Mouse (Mus musculus) ZHBTc4 (cell line): ENCODE measurements around the gene Gls.

Experiments used
- DNase-seq: peaks from one replicate; pipeline ENCODE4 v3.0.0-alpha.2; 2011; ENCODE audit warnings: low read depth, low spot score

Gene Gls

DNA sequence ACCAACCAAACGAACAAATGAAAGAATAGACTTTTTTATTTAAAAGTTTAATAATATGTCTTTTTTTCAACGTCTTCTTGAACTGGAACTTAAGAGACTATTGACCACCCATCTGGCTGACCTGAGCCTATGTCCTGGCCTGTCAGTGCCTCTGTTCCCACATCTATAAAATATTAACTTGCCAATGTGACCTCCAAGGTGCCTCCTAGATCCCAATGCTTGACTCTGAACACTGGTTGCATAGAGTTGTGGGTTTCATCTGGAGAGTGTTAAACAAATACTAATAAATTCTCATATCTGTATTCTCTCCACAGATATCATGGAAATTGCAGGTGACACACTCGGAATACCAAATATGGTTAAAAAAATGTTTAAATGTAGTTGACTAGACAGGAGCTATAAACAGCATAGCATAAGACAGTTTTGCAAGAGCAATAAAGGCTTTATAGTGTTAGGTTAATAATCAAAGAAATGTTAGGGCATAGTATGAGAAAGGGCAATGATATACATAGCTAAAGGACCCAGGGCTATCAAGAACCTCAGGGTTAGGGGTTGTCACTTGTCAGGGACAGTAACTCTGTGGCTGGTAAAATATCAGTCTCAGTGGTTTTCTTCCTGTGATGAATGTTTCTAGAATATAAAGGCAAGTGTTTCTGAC is 16.0 kb upstream of the Gls start:
- DNase-seq = no peak

DNA sequence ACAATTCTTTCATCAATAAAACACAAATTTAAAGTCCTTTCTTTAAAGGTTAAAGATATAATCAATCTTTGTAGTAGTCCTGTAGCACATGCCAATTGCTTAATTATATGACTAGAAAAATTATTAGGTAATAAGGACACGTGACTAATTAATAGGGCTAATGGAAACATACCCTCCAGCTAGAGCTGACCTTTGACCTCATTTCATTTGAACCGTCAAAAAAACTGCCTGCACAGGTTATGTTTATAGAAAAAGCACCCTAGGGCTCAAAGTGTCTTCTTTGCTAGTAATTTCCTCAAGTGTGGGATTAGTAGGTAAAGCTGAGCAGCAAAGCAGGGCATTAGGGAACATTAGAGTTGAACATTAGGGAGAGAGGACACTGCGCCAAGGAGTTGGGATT is 9.2 kb upstream of the Gls start:
- no peak for DNase-seq

DNA sequence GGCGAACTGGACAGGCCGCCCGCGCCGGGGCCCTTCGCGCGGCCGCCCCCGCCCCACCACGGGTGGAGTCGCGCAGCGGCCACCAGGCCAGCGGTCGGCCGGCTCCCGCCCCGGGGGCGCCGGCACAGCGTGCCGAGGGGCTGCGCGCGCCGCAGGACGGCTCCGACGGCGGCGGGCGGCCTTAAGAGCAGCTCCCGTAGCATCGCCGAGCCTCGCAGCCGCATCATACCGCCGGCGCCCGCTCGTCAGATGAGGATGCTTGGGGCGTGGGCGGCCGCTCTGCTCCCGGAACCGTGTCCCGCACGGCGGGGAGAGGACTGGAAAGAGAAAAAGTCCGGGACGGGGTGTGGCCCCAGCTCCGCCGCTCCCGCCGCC is 279 bp downstream of the Gls start:
- DNase-seq = no peak

DNA sequence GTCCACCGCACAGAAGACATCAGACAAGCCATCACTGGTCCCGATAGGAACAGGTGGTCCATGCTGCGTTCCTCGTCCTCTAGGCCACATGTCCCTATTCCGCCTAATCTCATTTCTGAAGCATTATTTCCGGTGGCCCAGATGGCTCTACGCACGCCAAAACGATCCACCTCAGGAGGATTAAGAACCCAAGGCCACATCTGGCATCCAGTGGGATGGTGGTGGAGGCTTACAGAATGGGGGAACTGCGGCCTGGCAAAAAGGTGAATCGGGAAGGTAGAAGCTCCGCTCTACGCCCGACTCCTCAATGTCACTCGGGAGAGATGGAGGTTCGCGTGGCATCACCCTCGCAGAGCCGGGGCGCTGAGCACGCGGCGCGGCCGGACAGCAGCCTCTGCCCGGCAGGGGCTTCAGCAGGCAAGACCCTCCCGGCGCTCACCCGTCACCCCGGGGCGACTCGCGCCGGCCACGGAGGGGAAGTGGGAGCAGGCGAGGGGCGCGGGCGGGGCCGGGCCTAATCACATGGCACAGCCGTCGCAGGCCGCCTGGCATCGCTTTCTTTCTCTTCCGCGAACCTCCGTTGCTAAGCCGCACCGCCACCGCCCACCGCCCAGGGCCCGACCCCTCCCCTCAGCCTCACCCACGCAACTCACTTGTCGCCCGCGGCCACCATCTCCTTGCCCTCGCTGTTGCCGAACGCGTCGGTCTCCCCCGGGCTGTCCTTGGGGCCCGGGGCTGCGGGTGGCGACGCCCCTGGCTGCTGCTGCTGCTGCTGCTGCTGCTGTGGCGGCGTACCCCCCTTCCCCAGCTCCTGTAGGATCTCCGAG is 880 bp downstream of the Gls start:
- peak; percentile 77 for DNase-seq

DNA sequence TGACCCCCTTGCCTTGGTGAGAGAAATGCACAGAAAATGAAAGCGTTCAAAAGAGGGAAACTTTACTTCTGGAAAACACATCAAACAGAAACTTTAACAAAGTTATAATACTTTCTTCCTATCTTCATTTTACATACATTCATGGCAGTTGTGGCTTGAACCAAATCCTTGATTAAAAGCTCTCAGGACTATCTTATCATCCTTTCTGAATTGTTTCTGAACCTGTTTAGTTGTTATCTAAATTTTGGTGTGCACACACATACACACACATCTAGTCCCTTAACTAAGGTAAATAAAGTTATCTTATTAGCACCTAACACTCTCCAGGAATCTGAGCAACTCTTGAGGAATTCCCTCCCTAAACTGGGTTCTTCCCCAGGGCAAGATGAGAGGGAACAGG is 2.6 kb downstream of the Gls start:
- no peak for DNase-seq

DNA sequence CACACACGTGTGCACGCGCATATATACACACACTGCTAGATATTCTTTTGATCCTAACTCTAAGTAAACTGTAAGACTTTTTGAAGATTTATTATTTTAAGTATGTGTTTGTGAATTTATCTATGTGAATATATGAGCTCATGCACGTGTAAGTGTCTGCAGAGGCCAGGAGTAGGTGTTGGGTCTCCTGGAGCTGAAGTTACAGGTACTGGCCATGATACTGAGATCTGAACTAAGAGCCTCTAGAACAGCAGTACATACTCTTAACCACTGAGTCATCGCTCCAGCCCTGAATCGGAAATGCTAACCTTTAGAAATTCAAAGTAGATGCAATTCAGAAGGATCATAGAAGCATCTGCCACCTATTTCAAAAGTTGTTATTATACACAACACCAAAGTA is 4.9 kb downstream of the Gls start:
- no peak for DNase-seq

DNA sequence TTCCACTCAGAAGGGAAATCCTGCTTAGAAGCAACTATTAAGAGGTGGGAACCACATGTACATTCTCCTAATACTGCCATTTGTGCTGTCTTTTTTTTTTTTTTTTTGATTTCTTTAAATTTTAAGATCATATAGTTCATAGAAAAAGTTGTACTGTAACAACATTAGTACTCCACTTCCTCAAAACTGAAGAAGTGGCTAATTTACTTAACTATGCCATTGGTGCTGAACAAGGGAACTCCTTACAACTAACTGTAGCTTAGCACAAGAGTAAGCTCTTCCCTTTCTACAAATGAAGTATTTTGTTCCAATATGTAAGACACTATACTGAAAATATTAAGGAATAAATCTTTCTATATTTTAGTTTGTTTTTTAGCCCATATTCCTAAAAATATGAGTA is 6.6 kb downstream of the Gls start:
- no peak for DNase-seq

DNA sequence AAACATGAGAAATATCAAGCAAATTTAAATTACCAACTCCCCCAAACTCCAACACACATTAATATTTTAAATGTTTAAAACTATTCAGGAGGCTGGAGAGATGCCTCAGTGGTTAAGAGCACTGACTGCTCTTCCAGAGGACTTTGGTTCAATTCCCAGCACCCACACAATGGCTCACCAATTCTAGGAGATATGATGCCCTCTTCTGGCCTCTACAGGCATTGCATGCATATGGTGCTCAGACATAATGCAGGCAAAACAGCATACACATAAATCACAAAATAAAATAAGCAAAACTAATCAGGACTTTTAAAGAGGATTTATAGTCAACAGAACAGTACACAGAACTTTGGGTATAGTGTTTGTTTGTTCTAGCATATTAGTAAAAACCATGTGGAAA is 16.3 kb downstream of the Gls start:
- peak; percentile 66 for DNase-seq

DNA sequence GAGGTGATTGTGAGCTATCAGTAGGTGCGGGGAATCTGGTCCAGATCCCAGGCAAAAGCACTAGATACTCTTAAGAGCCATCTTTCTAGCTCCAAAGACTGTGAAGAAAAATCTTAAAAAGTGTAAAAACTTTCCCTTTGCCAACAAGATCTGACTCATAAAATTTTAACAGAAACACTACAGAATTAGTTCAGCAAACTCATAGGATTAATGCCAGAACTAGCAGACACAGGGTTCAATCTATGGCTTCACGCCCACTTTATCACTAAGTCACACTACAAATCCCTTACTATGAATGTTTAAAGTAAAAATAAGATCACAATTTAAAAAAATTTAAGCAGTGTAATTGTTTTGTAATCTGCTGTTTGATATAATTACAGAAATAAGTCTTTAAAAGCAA is 50.0 kb downstream of the Gls start:
- no peak for DNase-seq

DNA sequence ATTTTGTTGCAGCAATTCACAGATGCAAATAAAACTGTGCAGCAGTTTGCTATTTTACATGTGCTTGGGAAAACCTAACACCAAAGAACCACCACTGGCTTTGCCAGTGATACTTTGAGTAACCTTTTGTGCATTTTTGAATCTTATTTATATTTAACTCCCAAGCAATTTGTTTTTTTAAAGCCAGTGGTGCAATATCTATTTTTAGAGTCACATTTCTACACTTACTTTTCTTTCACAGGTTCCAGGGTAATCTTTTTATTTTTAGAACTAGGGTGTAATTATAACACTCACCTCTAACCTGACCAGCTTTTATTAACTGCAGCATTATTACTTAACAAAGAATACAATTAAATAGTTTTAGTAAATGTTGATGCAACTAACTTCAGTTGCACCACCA is 51.0 kb downstream of the Gls start:
- DNase-seq = no peak

DNA sequence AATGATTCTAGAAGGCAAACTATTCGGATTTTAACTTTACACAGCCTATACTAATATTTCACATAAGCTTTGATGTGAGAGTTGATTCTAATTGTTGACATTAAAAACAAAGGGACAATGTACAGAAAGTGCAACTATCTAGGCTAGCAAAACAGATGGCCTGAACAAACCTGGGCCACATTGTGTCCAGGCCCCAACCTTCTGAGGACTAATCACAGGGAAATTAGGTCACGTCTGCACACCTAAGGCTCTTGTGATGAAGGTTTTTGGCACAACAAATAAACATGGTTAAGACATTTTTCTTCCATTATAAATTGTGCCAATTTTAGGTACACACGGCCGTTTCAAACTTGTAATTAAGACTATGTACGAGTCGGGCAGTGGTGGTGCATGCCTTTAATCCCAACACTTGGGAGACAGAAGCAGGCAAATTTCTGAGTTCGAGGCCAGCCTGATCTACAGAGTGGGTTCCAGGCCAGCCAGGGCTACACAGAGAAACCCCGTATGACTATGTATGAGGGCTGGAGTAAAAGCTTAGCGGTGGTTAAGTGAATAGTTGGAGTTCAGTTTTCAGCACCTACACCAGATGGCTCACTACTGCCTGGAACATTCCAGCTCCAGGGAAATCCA is 53.0 kb downstream of the Gls start:
- no peak for DNase-seq

DNA sequence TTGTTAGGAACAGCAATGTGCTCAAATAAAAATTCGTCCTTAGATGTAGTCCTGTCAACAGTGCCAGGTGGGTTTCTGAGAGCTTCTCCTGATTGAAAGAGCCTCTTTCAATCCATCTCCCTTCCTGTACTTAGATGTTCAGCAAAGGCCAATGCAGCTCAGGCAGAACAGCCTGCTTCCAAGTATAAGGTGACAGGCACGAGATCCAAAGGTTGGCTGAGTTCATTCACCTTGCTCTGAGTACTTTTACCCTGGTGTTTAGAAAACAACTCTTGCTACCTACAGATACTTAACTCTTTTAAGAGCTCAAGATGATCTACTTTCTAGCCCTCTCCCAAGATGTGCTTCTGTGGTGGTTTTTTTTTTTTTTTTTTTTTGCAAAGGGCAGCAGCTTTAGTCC is 56.0 kb downstream of the Gls start:
- no peak for DNase-seq

DNA sequence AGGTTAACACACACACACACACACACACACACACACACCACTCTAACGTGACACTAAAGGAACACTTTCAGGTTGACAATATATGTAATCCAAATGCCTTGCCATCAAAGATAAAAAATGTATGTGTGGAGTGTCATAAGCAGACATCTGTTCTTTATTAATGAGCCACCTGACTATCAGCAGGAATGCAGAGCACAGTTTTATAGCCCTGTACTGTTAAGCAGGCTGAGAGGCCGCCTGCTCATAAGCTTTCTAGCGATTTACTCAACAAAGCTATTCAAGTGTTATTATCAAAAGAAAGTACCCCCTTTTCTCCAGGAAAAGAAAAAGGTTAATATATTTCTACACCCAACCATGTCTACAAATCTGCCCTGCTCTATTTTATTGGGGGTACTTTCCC is 57.0 kb downstream of the Gls start:
- no peak for DNase-seq

DNA sequence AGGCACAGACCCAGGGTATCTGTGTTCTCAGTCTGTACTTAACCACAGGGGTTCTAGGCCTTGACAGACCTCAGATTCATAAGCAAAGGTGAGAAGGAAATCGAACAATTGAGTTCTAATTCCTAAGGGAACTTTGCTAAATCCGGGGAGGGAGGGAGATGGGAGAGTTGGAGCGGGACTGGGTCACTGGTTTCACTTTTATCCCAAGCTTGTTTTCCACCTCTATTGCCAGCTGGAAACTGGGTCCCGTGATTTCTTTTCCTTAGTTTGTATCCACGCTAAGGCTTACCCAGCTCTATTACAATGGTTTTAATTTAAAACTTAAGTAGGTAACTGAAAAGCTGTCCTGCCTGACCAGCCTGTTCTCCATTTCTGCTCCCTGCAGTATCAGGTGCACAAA is 57.7 kb downstream of the Gls start:
- DNase-seq = no peak

DNA sequence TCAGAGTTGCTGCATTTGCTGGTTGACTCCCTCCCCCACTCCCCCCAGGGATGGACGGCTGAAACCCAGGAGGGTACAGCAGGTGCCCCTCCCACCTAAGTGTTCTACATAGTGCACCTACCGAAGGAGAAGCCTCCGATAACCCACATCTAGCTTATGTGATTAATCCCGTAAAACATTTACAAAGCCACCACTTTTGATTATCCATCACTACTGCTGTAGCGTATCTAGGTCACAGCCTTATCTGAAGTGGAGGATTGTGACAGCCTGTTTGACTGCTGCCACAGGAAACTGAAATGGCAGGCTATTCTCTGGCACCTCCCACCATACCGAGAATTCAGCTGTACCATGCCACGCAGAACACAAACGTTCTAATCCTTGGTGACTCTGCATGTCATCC is 61.8 kb downstream of the Gls start:
- no peak for DNase-seq

DNA sequence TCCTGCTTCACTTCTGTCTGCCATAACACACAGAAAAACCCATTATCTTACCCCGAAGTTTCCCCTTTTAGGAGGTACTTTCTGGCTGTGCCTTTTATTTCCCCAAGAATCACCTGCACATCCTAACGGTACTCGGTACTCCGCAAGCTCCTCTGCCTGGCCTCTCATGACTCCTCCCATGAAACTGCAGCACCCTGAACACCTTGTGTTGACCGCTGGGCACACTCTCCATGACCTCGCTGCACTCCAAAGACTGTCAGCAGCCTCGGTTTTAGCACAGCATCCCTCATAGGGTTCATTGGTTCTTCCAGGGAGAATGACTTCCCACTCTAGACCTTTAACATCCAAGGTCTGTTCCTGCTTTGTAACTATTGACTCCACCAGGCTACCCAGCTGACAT is 62.3 kb downstream of the Gls start:
- DNase-seq = no peak

DNA sequence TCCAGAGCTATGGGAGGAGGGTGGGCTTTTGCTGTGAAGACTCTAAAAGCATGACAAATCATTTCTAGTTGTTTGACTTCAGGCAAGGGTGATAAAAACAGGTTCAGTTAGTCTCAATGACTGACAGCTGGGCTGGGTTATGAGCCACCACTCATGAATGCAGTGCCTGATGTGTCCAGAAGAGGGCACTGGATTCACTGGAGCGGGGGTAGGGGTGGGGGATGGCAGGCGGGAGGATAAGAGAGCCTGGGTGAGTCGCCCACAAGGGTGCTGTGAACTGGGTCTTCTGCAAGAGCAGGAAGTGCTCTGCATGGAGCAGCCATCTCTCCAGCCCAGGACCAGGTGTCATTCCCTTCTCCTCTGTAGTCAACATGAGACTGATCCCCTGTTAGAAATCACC is 63.0 kb downstream of the Gls start:
- DNase-seq = peak; percentile 75

DNA sequence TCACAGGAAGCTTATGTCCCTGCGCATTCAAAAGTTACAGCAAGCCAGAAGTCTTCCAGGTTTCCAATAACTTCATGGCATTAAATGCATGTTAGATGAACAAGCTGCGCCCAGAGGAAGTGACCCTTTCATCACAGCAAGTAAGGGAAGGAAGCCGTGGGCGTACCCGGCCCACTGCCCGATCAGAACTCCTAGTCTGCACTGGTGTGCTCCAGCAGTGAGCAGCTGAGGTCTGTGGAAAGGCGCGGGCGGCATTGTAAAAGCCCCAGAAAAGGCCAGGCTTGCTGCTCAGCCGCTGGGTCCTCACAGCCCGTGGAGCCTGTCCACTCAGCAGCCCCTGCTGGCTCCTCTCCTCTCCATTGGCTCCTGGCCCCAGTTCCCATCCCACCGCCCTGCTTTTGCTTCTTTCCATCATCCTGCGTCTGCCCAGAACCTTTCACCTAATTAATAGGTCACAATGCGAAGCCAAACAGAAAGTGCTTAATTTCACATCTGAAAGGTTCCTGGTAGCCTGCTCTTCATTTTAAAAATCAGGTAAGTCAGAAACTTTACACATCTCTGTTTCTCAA is 66.3 kb downstream of the Gls start:
- no peak for DNase-seq

DNA sequence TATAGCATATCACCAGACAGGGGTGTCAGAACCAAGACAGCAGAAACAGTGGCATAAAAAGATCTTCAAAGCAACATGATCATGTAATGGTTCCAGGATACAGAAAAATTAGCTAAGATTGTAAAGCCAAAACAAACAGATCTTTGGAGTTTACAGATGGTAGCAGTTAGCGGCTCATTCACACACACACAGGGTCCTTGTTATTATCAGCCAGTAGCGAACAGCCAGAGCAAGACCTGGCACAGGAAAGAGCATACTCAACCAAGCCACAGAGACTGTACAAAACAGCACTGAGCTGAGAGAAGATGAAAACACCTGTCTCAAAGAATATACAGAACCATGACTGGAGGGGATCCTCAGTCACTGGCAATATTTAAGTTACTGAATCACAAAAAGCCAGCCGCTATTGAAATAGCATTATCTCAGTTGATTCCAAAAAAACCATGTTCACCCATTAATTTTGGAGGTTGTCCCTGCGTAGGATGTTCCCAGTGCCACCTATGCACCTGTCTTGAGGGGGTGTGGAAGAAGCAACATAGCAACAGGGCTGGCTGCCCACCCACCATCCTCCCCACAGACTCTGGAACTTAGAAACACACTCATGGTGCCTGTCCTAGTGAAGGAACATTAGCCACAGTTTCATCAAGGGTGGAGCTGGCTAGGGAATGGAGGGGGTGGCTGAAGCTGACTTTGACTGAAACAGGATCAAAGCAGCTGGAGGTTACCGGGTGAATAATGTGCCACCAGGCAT is 69.2 kb downstream of the Gls start:
- DNase-seq = no peak

DNA sequence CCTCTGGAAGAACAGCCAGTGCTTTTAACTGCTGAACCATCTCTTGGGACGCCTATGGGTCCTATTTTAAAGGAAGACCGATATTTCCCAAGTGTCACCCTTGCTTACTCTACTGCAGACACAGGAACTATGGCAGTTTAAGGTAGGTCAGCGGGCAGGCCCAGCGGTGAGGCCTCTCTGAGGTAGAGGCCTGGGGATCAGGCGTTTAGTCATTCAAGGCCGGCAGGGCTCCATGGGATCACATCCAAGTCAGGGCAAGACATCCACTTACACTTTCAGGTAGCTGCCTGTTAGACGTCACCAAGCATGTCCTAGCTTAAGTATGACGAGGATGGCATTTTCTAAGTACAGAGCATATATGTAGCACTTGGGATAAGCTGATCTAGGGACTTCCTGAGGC is 71.9 kb downstream of the Gls start:
- no peak for DNase-seq

DNA sequence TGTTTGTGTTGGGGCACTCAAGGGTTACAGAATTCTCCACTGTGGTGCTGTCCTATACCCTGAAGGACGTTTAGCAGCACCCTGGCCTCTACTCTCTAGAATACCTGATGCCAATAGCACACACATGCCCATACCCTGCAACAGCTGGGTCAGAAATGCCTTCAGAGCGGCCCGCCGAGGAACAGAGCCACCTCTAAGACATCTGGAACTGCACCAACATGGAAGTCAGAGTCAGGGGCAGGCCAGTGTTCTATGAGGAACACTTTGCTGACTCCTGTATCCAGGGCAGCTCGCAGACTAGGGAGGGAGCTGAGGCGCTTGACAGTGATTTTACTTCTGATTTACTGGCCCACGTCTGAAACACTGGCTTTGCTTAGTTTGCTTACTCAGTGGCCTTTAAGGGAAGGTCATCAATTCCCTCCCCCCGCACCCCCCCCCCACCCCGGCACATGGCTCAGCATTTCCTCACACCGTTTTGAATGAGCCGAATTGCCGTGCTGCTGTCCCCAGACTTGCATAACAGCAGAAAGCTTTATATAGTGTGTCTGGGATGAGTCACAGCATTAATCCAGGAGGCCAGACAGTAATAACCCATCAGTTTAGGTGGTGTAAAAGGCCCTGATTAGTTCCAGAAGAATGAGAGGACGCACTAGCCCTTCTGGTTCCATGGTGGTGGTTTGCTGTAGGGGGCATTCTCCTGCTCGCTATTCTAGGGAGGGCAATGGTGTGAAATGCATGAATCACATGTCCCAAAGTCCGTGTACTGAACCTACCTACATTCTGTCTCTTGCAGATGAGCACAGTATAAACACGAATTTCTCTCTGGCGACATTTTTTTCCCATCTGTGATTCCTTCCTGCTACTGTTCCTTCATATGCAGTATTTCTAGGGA is 74.3 kb downstream of the Gls start:
- no peak for DNase-seq
